Mouse (Mus musculus) midbrain, embryonic 10.5 days (tissue): ENCODE measurements around the gene Epha5. TPM values are rescaled to one million over a fixed set of nuclear protein-coding genes. Genes with fewer than 3 reads are reported as not detected.
A peak's percentile ranks its signal among the peaks of the same experiment; 100 is the strongest.

ENCODE experiments used
- DNase-seq: peaks from one replicate; pipeline ENCODE4 v3.0.0-alpha.2; 2017; ENCODE audit warnings: low spot score
- H3K27ac ChIP-seq: fragments of 300-500 bp; sonication (generic); replicated peaks from 2 replicates; pipeline ENCODE4 v1.5.1; 2016; ENCODE audit warnings: mild to moderate bottlenecking
- H3K27me3 ChIP-seq: fragments of 300-500 bp; sonication (generic); 2 replicates; pipeline ENCODE4 v1.6.1; 2016; ENCODE audit warnings: low read depth, mild to moderate bottlenecking; ENCODE audit not compliant: poor library complexity, severe bottlenecking
- H3K36me3 ChIP-seq: fragments of 300-500 bp; sonication (generic); 2 replicates; pipeline ENCODE4 v1.6.1; 2016; ENCODE audit warnings: mild to moderate bottlenecking, moderate library complexity
- H3K4me1 ChIP-seq: fragments of 300-500 bp; sonication (generic); 2 replicates; pipeline ENCODE4 v1.6.1; 2016
- H3K4me3 ChIP-seq: fragments of 300-500 bp; sonication (generic); 2 replicates; pipeline ENCODE4 v1.5.1; 2016; ENCODE audit warnings: mild to moderate bottlenecking, moderate library complexity
- H3K9me3 ChIP-seq: fragments of 300-500 bp; sonication (generic); replicated peaks from 2 replicates; pipeline ENCODE4 v1.6.1; 2016; ENCODE audit warnings: mild to moderate bottlenecking
- WGBS: fragments of 180-500 bp; shearing (Covaris S2); methylation state at CpG from one replicate; pipeline ENCODE4 v1.1.7; 2016; 5-methylcytosine and 5-hydroxymethylcytosine counted together
- polyA plus RNA-seq: library from polyadenylated mRNA; unstranded; fragments of >200 nt; fragmentation: Nextera tagmentation; extraction: Ambion mirVana; gene quantifications from 2 replicates; pipeline ENCODE4 v1.2.1, GENCODE M21; 2016

The Epha5 gene
- polyA plus RNA-seq, 1 experiment from 2014 or later: 16.1 TPM

- DNase-seq: no peak
- no peak overlapping the region for H3K4me3 ChIP-seq
- H3K27ac ChIP-seq: peak overlapping the region; percentile 49; the same call in 1 of the 2 replicates
- 84% methylated on average over 5 of the region's 5 CpGs for WGBS
- H3K9me3 ChIP-seq: no peaks in the 10 kb centered on the region
- no peaks in the 10 kb centered on the region for H3K27me3 ChIP-seq
- peaks cover 7% of the 10 kb centered on the region for H3K4me1 ChIP-seq
- H3K36me3 ChIP-seq: no peaks in the 10 kb centered on the region
Measured at GRCm38 (mm10) chr5:84353069-84353468, 64.1 kb downstream of the Epha5 start.

DNA sequence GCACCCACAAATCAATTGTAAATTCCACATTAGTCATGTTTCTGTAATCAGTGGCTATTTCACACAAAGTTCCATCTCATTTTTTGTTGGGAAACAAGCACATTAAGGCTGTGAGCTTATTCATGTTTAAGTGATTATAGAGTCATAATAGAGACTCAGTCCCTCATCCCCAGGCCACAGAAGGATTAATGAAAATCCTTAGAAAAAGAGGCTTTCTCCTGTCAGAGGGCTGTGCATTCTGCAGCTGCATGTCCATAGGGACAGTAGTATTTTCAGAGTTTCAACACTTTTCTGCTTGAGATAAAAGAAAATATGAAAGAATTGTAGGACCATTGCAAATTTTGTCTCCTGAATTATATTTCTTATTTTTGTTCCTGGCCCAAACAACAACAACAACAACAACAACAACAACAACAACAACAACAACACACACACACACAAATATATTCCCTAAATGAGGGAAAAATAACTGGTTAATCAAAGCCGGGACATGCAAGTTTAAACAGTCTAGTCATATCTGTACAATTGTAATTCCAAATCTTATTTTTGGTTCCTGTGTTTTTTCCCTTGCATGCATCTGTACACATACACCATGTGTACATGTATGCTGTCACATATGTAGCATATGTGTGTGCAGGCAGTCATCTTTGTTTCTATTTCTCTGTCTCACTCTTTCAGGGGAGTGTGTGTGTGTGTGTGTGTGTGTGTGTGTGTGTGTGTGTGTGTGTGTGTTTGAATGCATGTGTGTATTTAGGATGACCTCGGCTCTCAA is 70.3 kb downstream of the Epha5 start:
- Histone ChIP-seq H3K4me1 (peaks cover 11% of the 10 kb centered on the region), H3K9me3 (no peaks in the 10 kb centered on the region), H3K27ac (no peak overlapping the region), H3K36me3 (no peaks in the 10 kb centered on the region), H3K27me3 (no peaks in the 10 kb centered on the region), H3K4me3 (no peak overlapping the region)
- 83% methylated on average over 2 of the region's 2 CpGs for WGBS
- no peak for DNase-seq

DNA sequence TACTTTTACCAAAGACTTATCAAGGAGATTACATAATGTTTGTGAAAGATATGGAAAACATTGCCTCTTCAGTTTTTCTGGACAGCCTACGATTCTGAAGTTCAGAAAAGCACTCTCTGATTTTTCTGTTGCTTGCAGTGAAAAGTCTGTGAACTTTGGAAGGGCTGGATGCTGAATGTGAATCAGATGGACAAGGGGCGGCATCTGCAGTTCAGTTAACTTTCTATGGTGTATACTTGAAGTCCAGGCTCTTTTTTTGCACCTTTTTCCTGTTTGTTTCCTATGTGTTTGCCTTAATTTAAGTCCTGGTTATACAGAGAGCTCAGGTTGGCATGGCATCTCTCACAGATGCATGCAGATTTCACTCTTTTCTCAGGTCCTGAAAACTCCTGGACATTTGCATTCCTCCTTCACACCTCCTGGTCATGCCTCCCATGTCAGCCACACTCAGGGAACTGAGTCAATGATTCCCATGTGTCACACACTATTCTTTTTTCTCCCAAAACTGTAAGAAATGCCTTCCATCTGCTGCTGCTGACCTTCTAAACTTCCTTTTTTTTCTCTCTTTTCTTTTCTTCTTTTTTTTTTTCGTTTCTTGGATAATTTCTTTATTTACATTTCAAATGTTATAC is 81.2 kb downstream of the Epha5 start:
- DNase-seq: no peak
- no peaks in the 10 kb centered on the region for H3K9me3 ChIP-seq
- H3K36me3 ChIP-seq: no peaks in the 10 kb centered on the region
- no peaks in the 10 kb centered on the region for H3K27me3 ChIP-seq
- WGBS: 86% methylated on average over 3 of the region's 3 CpGs
- H3K27ac ChIP-seq: no peak overlapping the region
- no peak overlapping the region for H3K4me3 ChIP-seq
- H3K4me1 ChIP-seq: no peaks in the 10 kb centered on the region

GRCm38 (mm10) chr5:84334481-84334880 is 82.7 kb downstream of the Epha5 start:
- Histone ChIP-seq H3K4me3 (no peak overlapping the region), H3K4me1 (no peaks in the 10 kb centered on the region), H3K9me3 (no peaks in the 10 kb centered on the region), H3K36me3 (no peaks in the 10 kb centered on the region), H3K27me3 (no peaks in the 10 kb centered on the region), H3K27ac (no peak overlapping the region)
- WGBS: 89% methylated on average over 6 of the region's 6 CpGs
- DNase-seq: no peak

DNA sequence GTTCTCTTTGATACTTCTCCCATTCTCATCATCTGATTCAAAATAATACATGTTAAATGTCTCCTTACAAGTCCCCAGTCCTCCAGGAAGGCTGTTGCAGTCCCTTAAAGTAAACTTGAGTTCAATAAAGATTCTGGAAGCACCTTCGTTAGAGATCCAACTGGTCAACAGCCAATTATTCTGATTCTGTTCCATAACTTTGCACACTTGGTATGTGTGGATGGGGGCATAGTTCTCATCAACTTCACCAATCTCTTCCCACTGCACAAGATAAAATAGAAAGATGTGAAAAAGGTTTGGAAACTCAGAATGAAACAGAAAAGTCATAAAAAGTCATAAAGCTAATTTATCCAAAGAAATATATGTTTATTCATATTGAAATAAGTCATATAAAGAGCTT is 85.6 kb downstream of the Epha5 start:
- Histone ChIP-seq H3K27me3 (no peaks in the 10 kb centered on the region), H3K4me3 (no peak overlapping the region), H3K9me3 (no peaks in the 10 kb centered on the region), H3K27ac (no peak overlapping the region), H3K36me3 (no peaks in the 10 kb centered on the region), H3K4me1 (no peaks in the 10 kb centered on the region)
- 90% methylated on average over 1 of the region's 1 CpGs for WGBS
- no peak for DNase-seq

GRCm38 (mm10) chr5:84320553-84320952 is 96.6 kb downstream of the Epha5 start:
- Histone ChIP-seq H3K27me3 (no peaks in the 10 kb centered on the region), H3K4me1 (peaks cover 34% of the 10 kb centered on the region), H3K27ac (no peak overlapping the region), H3K9me3 (no peaks in the 10 kb centered on the region), H3K36me3 (no peaks in the 10 kb centered on the region), H3K4me3 (no peak overlapping the region)
- DNase-seq: no peak
- WGBS: 45% methylated on average over 1 of the region's 1 CpGs

GRCm38 (mm10) chr5:84320138-84320537 is 97.0 kb downstream of the Epha5 start:
- Histone ChIP-seq H3K4me1 (peaks cover 34% of the 10 kb centered on the region), H3K9me3 (no peaks in the 10 kb centered on the region), H3K36me3 (no peaks in the 10 kb centered on the region), H3K4me3 (no peak overlapping the region), H3K27ac (no peak overlapping the region), H3K27me3 (no peaks in the 10 kb centered on the region)
- DNase-seq: no peak
- WGBS: 26% methylated on average over 4 of the region's 4 CpGs

- 35% methylated on average over 8 of the region's 8 CpGs for WGBS
- H3K4me3 ChIP-seq: no peak overlapping the region
- peak; percentile 25 for DNase-seq
Measured at GRCm38 (mm10) chr5:84318814-84319340, 98.3 kb downstream of the Epha5 start.

GRCm38 (mm10) chr5:84317839-84318238 is 99.3 kb downstream of the Epha5 start:
- peaks cover 34% of the 10 kb centered on the region for H3K4me1 ChIP-seq
- no peak overlapping the region for H3K4me3 ChIP-seq
- no peak for DNase-seq
- no peaks in the 10 kb centered on the region for H3K9me3 ChIP-seq
- no peaks in the 10 kb centered on the region for H3K36me3 ChIP-seq
- H3K27me3 ChIP-seq: no peaks in the 10 kb centered on the region
- H3K27ac ChIP-seq: no peak overlapping the region
- WGBS: 87% methylated on average over 4 of the region's 4 CpGs

More at GRCm38 (mm10) chr5:84318814-84319340, 98.3 kb downstream of the Epha5 start:
- H3K27me3 ChIP-seq: no peaks in the 10 kb centered on the region
- no peaks in the 10 kb centered on the region for H3K36me3 ChIP-seq
- H3K4me1 ChIP-seq: peaks cover 34% of the 10 kb centered on the region
- H3K27ac ChIP-seq: 0 out of 2 replicates have a peak overlapping the region, but pooled peaks have one; percentile 23
- no peaks in the 10 kb centered on the region for H3K9me3 ChIP-seq

DNA sequence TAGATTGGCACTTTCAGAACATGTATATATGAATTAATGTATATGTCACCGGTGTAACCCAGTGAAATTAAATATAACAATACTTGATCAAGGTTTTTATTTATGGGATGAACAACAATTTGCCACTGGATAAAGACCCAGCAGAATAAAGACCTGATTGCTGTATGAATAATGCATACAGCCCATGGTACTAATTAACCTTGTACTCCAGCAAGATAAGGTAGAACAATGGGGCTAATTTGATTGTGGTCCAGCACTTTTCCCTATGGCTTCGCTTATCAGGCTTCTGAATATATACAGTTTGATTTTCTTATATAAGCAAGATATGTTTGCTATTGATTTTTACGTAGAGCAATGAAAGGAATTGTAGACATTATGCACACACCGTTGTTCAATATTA is 103.6 kb downstream of the Epha5 start:
- Histone ChIP-seq H3K27me3 (no peaks in the 10 kb centered on the region), H3K4me1 (peaks cover 10% of the 10 kb centered on the region), H3K4me3 (no peak overlapping the region), H3K36me3 (no peaks in the 10 kb centered on the region), H3K27ac (no peak overlapping the region), H3K9me3 (no peaks in the 10 kb centered on the region)
- 87% methylated on average over 4 of the region's 4 CpGs for WGBS
- DNase-seq: no peak

DNA sequence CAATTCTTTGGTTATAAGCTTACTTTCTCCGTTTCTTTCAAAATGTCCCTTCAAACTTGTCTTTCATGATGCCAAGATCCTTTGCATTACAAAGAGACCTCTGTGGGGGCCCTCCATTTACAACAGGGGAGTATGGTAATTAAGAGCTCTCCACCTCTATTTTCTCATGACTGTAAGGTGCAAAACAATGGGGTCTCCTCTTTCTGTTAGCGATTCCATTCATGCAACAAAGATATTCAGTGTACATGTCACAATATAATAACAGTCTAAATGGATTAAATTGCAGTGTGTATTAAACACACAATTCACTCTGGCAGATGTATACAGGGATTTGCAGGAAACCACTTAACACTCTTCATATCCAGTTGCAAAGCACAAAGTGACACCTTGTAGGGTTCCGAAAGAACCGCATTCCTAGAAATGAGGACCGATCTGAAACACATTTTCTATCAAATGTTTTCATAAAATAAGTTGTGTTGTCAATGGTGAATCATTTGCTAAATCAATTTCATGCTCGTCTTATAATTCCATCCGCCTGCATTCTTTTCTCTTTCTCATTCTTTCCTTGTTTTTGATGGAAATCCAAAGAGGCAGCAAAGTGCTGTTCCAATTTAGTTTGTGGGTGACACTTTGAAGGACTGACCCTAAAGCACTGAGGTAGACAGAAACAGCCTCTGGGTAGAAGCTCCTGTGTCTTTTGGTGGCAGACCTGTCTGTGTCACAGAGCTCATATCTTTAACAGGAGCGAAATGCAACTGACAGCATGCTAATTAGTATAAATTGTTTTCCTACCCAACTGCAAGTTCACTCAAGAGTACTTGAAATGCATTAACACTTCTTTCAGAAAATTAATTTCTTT is 118.1 kb downstream of the Epha5 start:
- no peak overlapping the region for H3K4me3 ChIP-seq
- no peaks in the 10 kb centered on the region for H3K36me3 ChIP-seq
- peaks cover 30% of the 10 kb centered on the region for H3K4me1 ChIP-seq
- no peaks in the 10 kb centered on the region; the same call in 1 of the 2 replicates for H3K27me3 ChIP-seq
- 26% methylated on average over 8 of the region's 8 CpGs for WGBS
- no peaks in the 10 kb centered on the region for H3K9me3 ChIP-seq
- H3K27ac ChIP-seq: no peak overlapping the region
- DNase-seq: no peak

GRCm38 (mm10) chr5:84289429-84289977 is 127.7 kb downstream of the Epha5 start:
- WGBS: 77% methylated on average over 3 of the region's 3 CpGs
- no peak overlapping the region for H3K4me3 ChIP-seq
- no peak for DNase-seq
- peaks cover 16% of the 10 kb centered on the region; the same call in 1 of the 2 replicates for H3K27me3 ChIP-seq
- no peaks in the 10 kb centered on the region for H3K4me1 ChIP-seq
- H3K27ac ChIP-seq: no peak overlapping the region
- no peaks in the 10 kb centered on the region for H3K9me3 ChIP-seq
- no peaks in the 10 kb centered on the region for H3K36me3 ChIP-seq
